Mouse (Mus musculus): ENCODE measurements around the gene Dus2. TPM values are rescaled to one million over a fixed set of nuclear protein-coding genes. Genes with fewer than 3 reads are reported as not detected.

Dus2 gene
- polyA plus RNA-seq, 1 experiment from 2014 or later, result 8.1 TPM

DNA sequence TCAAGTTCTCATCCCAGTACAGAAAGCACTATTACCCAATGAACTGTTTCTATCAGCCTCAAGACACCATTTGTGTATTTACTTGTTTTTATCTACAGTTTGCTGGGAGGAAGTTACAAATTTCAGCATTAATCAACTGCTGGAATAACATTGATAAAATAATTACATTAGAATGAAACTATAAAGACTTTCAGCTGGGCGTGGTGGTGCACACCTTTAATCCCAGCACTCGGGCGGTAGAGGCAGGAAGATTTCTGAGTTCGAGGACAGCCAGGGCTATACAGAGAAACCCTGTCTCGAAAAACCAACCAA is 84.7 kb downstream of the Dus2 start:
- WGBS, result 93% methylated on average over 5 of the region's 5 CpGs
- no peaks in the 10 kb centered on the region for H3K27me3 ChIP-seq (ENCODE audit: control insufficient read depth, insufficient read depth, low read length)
- H3K9me3 ChIP-seq (ENCODE audit: control insufficient read depth, low read length), result no peaks in the 10 kb centered on the region
- H3K9ac ChIP-seq (ENCODE audit: low read length), result no peak overlapping the region
- no peak overlapping the region for H3K4me2 ChIP-seq (replicated peaks; ENCODE audit: low read depth)
- no peak overlapping the region for H3K27ac ChIP-seq (replicated peaks)
- ATAC-seq (ENCODE audit: low FRiP score, low TSS enrichment), result no peak
- H3K4me3 ChIP-seq (ENCODE audit: low read depth, low read length), result no peak overlapping the region
- DNase-seq (ENCODE audit: low spot score), result no peak
- H3K36me3 ChIP-seq (ENCODE audit: control insufficient read depth, insufficient read depth, low read length), result no peaks in the 10 kb centered on the region
- H3K4me1 ChIP-seq (replicated peaks; ENCODE audit: control insufficient read depth, insufficient read depth), result no peaks in the 10 kb centered on the region
- no peak for TF ChIP-seq EP300 (optimal IDR thresholded peaks at IDR 0.05)
- TF ChIP-seq CTCF (IDR thresholded peaks at IDR 0.05; ENCODE audit: low read depth), result no peak

- no peak for ATAC-seq (ENCODE audit: low FRiP score, low TSS enrichment)
- 77% methylated on average over 5 of the region's 5 CpGs for WGBS
Measured at GRCm38 (mm10) chr8:106076612-106077011, 85.5 kb downstream of the Dus2 start.

GRCm38 (mm10) chr8:106077452-106078067 is 86.4 kb downstream of the Dus2 start:
- no peak overlapping the region for H3K9ac ChIP-seq (ENCODE audit: low read length)
- no peaks in the 10 kb centered on the region for H3K9me3 ChIP-seq (ENCODE audit: control insufficient read depth, low read length)
- no peak overlapping the region for H3K27ac ChIP-seq (replicated peaks)
- DNase-seq (ENCODE audit: low spot score) (no peak), ATAC-seq (ENCODE audit: low FRiP score, low TSS enrichment) (no peak)
- H3K36me3 ChIP-seq (ENCODE audit: control insufficient read depth, insufficient read depth, low read length), result 0 out of 2 replicates have a peak, but pooled peaks cover 2% of the 10 kb centered on the region
- H3K4me3 ChIP-seq (ENCODE audit: low read depth, low read length), result no peak overlapping the region
- H3K4me1 ChIP-seq (replicated peaks; ENCODE audit: control insufficient read depth, insufficient read depth), result no peaks in the 10 kb centered on the region
- no peaks in the 10 kb centered on the region for H3K27me3 ChIP-seq (ENCODE audit: control insufficient read depth, insufficient read depth, low read length)
- WGBS, result 96% methylated on average over 1 of the region's 1 CpGs
- TF ChIP-seq EP300 (optimal IDR thresholded peaks at IDR 0.05), result no peak
- TF ChIP-seq CTCF (IDR thresholded peaks at IDR 0.05; ENCODE audit: low read depth), result peak; percentile 51
- H3K4me2 ChIP-seq (replicated peaks; ENCODE audit: low read depth), result no peak overlapping the region

More at GRCm38 (mm10) chr8:106076612-106077011, 85.5 kb downstream of the Dus2 start:
- Histone ChIP-seq H3K9me3 (ENCODE audit: control insufficient read depth, low read length) (no peaks in the 10 kb centered on the region), H3K27me3 (ENCODE audit: control insufficient read depth, insufficient read depth, low read length) (no peaks in the 10 kb centered on the region), H3K4me1 (replicated peaks; ENCODE audit: control insufficient read depth, insufficient read depth) (no peaks in the 10 kb centered on the region), H3K4me3 (ENCODE audit: low read depth, low read length) (no peak overlapping the region), H3K36me3 (ENCODE audit: control insufficient read depth, insufficient read depth, low read length) (0 out of 2 replicates have a peak, but pooled peaks cover 2% of the 10 kb centered on the region), H3K9ac (ENCODE audit: low read length) (no peak overlapping the region), H3K4me2 (replicated peaks; ENCODE audit: low read depth) (no peak overlapping the region), H3K27ac (replicated peaks) (no peak overlapping the region)
- no peak for DNase-seq (ENCODE audit: low spot score)
- TF ChIP-seq CTCF (IDR thresholded peaks at IDR 0.05; ENCODE audit: low read depth), result peak; percentile 67
- no peak for TF ChIP-seq EP300 (optimal IDR thresholded peaks at IDR 0.05)

GRCm38 (mm10) chr8:106102321-106102720 is 111.2 kb downstream of the Dus2 start:
- TF ChIP-seq CTCF (IDR thresholded peaks at IDR 0.05; ENCODE audit: low read depth) (no peak), EP300 (optimal IDR thresholded peaks at IDR 0.05) (no peak)
- WGBS, result 86% methylated on average over 4 of the region's 4 CpGs
- H3K4me2 ChIP-seq (replicated peaks; ENCODE audit: low read depth), result no peak overlapping the region
- H3K27me3 ChIP-seq (ENCODE audit: control insufficient read depth, insufficient read depth, low read length), result no peaks in the 10 kb centered on the region
- peaks cover 6% of the 10 kb centered on the region for H3K36me3 ChIP-seq (ENCODE audit: control insufficient read depth, insufficient read depth, low read length)
- no peak overlapping the region for H3K4me3 ChIP-seq (ENCODE audit: low read depth, low read length)
- DNase-seq (ENCODE audit: low spot score) (no peak), ATAC-seq (ENCODE audit: low FRiP score, low TSS enrichment) (no peak)
- H3K27ac ChIP-seq (replicated peaks), result no peak overlapping the region
- no peaks in the 10 kb centered on the region for H3K4me1 ChIP-seq (replicated peaks; ENCODE audit: control insufficient read depth, insufficient read depth)
- H3K9ac ChIP-seq (ENCODE audit: low read length), result no peak overlapping the region
- no peaks in the 10 kb centered on the region for H3K9me3 ChIP-seq (ENCODE audit: control insufficient read depth, low read length)

Small RNA genes within 50 kb of the gene (microRNA-seq; reads per million reads assigned to microRNA genes)
- not detected for gene Mir7074

Other genes with a start within 250 kb of the Dus2 start
- 14.5 and 16.9 TPM in 2 replicates for gene Gfod2, start 232.7 kb upstream of the Dus2 start, polyA plus RNA-seq (2015; fragmentation: Nextera tagmentation; extraction: Ambion mirVana)
- gene Ranbp10, start 164.0 kb upstream of the Dus2 start, polyA plus RNA-seq (2015; fragmentation: Nextera tagmentation; extraction: Ambion mirVana), result 7.1 TPM in 2 replicates
- gene Tsnaxip1, start 163.6 kb upstream of the Dus2 start, polyA plus RNA-seq (2015; fragmentation: Nextera tagmentation; extraction: Ambion mirVana), result not detected in 2 replicates
- 14.2 and 15.1 TPM in 2 replicates for gene Cenpt, start 138.1 kb upstream of the Dus2 start, polyA plus RNA-seq (2015; fragmentation: Nextera tagmentation; extraction: Ambion mirVana)
- 36.8 and 37.8 TPM in 2 replicates for gene Thap11, start 136.2 kb upstream of the Dus2 start, polyA plus RNA-seq (2015; fragmentation: Nextera tagmentation; extraction: Ambion mirVana)
- gene Nutf2, start 130.8 kb upstream of the Dus2 start, polyA plus RNA-seq (2015; fragmentation: Nextera tagmentation; extraction: Ambion mirVana), result 83.5 and 103 TPM in 2 replicates
- 13.7 and 14.8 TPM in 2 replicates for gene Edc4, start 110.5 kb upstream of the Dus2 start, polyA plus RNA-seq (2015; fragmentation: Nextera tagmentation; extraction: Ambion mirVana)
- 0.40 TPM in 1 of 2 replicates, not detected in the other for gene Nrn1l, start 97.8 kb upstream of the Dus2 start, polyA plus RNA-seq (2015; fragmentation: Nextera tagmentation; extraction: Ambion mirVana)
- 13.4 and 14.8 TPM in 2 replicates for gene Pskh1, start 90.9 kb upstream of the Dus2 start, polyA plus RNA-seq (2015; fragmentation: Nextera tagmentation; extraction: Ambion mirVana)
- gene Ctrl, start 57.5 kb upstream of the Dus2 start, polyA plus RNA-seq (2015; fragmentation: Nextera tagmentation; extraction: Ambion mirVana), result 0.22 and 0.85 TPM in 2 replicates
- 65.9 and 68.0 TPM in 2 replicates for gene Psmb10, start 52.9 kb upstream of the Dus2 start, polyA plus RNA-seq (2015; fragmentation: Nextera tagmentation; extraction: Ambion mirVana)
- gene Lcat, start 48.0 kb upstream of the Dus2 start, polyA plus RNA-seq (2015; fragmentation: Nextera tagmentation; extraction: Ambion mirVana), result 0.75 and 0.77 TPM in 2 replicates
- 12.8 and 14.1 TPM in 2 replicates for gene Slc12a4, start 25.2 kb upstream of the Dus2 start, polyA plus RNA-seq (2015; fragmentation: Nextera tagmentation; extraction: Ambion mirVana)
- gene Dpep3, start 11.9 kb upstream of the Dus2 start, polyA plus RNA-seq (2015; fragmentation: Nextera tagmentation; extraction: Ambion mirVana), result not detected in 2 replicates
- gene Dpep2nb, start 14.6 kb downstream of the Dus2 start, polyA plus RNA-seq (2015; fragmentation: Nextera tagmentation; extraction: Ambion mirVana), result not detected in 2 replicates
- gene Ddx28, start 20.5 kb downstream of the Dus2 start, polyA plus RNA-seq (2015; fragmentation: Nextera tagmentation; extraction: Ambion mirVana), result 9.2 and 10.0 TPM in 2 replicates
- 2.5 TPM in 2 replicates for gene Nfatc3, start 67.5 kb downstream of the Dus2 start, polyA plus RNA-seq (2015; fragmentation: Nextera tagmentation; extraction: Ambion mirVana)
- gene Esrp2, start 145.6 kb downstream of the Dus2 start, polyA plus RNA-seq (2015; fragmentation: Nextera tagmentation; extraction: Ambion mirVana), result 38.9 and 48.0 TPM in 2 replicates
- gene Pla2g15, start 159.1 kb downstream of the Dus2 start, polyA plus RNA-seq (2015; fragmentation: Nextera tagmentation; extraction: Ambion mirVana), result 5.6 and 5.7 TPM in 2 replicates
- 24.3 and 25.8 TPM in 2 replicates for gene Slc7a6, start 177.5 kb downstream of the Dus2 start, polyA plus RNA-seq (2015; fragmentation: Nextera tagmentation; extraction: Ambion mirVana)
- 18.6 and 18.8 TPM in 2 replicates for gene Slc7a6os, start 219.6 kb downstream of the Dus2 start, polyA plus RNA-seq (2015; fragmentation: Nextera tagmentation; extraction: Ambion mirVana)
- gene Prmt7, start 219.6 kb downstream of the Dus2 start, polyA plus RNA-seq (2015; fragmentation: Nextera tagmentation; extraction: Ambion mirVana), result 21.9 and 22.1 TPM in 2 replicates